Mouse (Mus musculus) liver, embryonic 14.5 days (tissue): ENCODE results near the gene Olfr692.

ENCODE experiments used
- CTCF ChIP-seq: IDR thresholded peaks from 2 replicates; pipeline ENCODE4 v1.5.1; 2016; ENCODE audit warnings: antibody characterized with exemption, low read depth, control low read depth
- EP300 ChIP-seq: IDR thresholded peaks from 2 replicates; pipeline ENCODE4 v1.6.1; 2016; ENCODE audit warnings: antibody characterized with exemption, low read depth

GRCm38 (mm10) chr7:105368521-105368920 is 491 bp downstream of the Olfr692 start:
- TF ChIP-seq CTCF (no peak), EP300 (no peak)
